Mouse (Mus musculus) adrenal gland, postnatal 36 days (tissue): ENCODE measurements around the gene Foxo1. TPM values are rescaled to one million over a fixed set of nuclear protein-coding genes. Genes with fewer than 3 reads are reported as not detected.

Experiments
- total RNA-seq, 2 experiments: library from RNA; stranded (reverse); gene quantifications; 2 replicates each; pipeline ENCODE4 v1.2.3; 2021

The Foxo1 gene
- total RNA-seq, 2 experiments from 2014 or later = 22.3 to 23.3 TPM

Other genes starting within 250 kb of the Foxo1 start
- 1 to 10 TPM; 7.6 to 9.9 TPM for gene Maml3, start 163.3 kb upstream of the Foxo1 start, total RNA-seq